Mouse (Mus musculus): Measurements from ENCODE around the gene Coa5. TPM values are rescaled to one million over a fixed set of nuclear protein-coding genes. Genes with fewer than 3 reads are reported as not detected.
A peak's percentile ranks its signal among the peaks of the same experiment; 100 is the strongest.

The Coa5 gene
- 100 to 1,000 TPM in 3 of 4 experiments, 10 to 100 TPM in 1; 99.9 to 124 (median 112) TPM for total RNA-seq (2022)

GRCm38 (mm10) chr1:37429366-37430296 is at the start of gene Coa5, which contains the start of gene Unc50:
Coa5 (minus strand) TSS chr1:37430103.
Unc50 (plus strand) TSS chr1:37430139.
- DNase-seq (ENCODE audit: low spot score), result peak; percentile 97

GRCm38 (mm10) chr1:37479074-37479473 is 49.2 kb upstream of the Coa5 start:
- DNase-seq (ENCODE audit: low spot score), result no peak

GRCm38 (mm10) chr1:37478416-37478815 is 48.5 kb upstream of the Coa5 start:
- DNase-seq (ENCODE audit: low spot score), result no peak

GRCm38 (mm10) chr1:37477928-37478327 is 48.0 kb upstream of the Coa5 start:
- DNase-seq (ENCODE audit: low spot score), result no peak

GRCm38 (mm10) chr1:37477250-37477649 is 47.3 kb upstream of the Coa5 start:
- no peak for DNase-seq (ENCODE audit: low spot score)

GRCm38 (mm10) chr1:37475312-37475711 is 45.4 kb upstream of the Coa5 start:
- no peak for DNase-seq (ENCODE audit: low spot score)

- DNase-seq (ENCODE audit: low spot score), result no peak
Observed at GRCm38 (mm10) chr1:37474634-37475190, 44.8 kb upstream of the Coa5 start.

- DNase-seq (ENCODE audit: low spot score), result no peak
Observed at GRCm38 (mm10) chr1:37474046-37474445, 44.1 kb upstream of the Coa5 start.

GRCm38 (mm10) chr1:37473251-37473650 is 43.3 kb upstream of the Coa5 start:
- no peak for DNase-seq (ENCODE audit: low spot score)

- DNase-seq (ENCODE audit: low spot score), result no peak
Observed at GRCm38 (mm10) chr1:37471179-37472148, 41.6 kb upstream of the Coa5 start.

GRCm38 (mm10) chr1:37469007-37469406 is 39.1 kb upstream of the Coa5 start:
- DNase-seq (ENCODE audit: low spot score), result no peak

- no peak for DNase-seq (ENCODE audit: low spot score)
Observed at GRCm38 (mm10) chr1:37467806-37468205, 37.9 kb upstream of the Coa5 start.

- DNase-seq (ENCODE audit: low spot score), result no peak
Observed at GRCm38 (mm10) chr1:37466322-37466995, 36.6 kb upstream of the Coa5 start.

GRCm38 (mm10) chr1:37464878-37465452 is 35.1 kb upstream of the Coa5 start:
- no peak for DNase-seq (ENCODE audit: low spot score)

- DNase-seq (ENCODE audit: low spot score), result no peak
Observed at GRCm38 (mm10) chr1:37457546-37457945, 27.6 kb upstream of the Coa5 start.

GRCm38 (mm10) chr1:37451270-37451669 is 21.4 kb upstream of the Coa5 start:
- no peak for DNase-seq (ENCODE audit: low spot score)

GRCm38 (mm10) chr1:37448361-37449095 is 18.6 kb upstream of the Coa5 start:
- peak; percentile 46 for DNase-seq (ENCODE audit: low spot score)

GRCm38 (mm10) chr1:37442848-37443835 is 13.2 kb upstream of the Coa5 start:
- no peak for DNase-seq (ENCODE audit: low spot score)

GRCm38 (mm10) chr1:37436419-37436818 is 6.5 kb upstream of the Coa5 start:
- no peak for DNase-seq (ENCODE audit: low spot score)
